Mouse (Mus musculus) forebrain, embryonic 14.5 days (tissue): Measurements from ENCODE around the gene Tmem248. TPM values are rescaled to one million over a fixed set of nuclear protein-coding genes. Genes with fewer than 3 reads are reported as not detected.
A peak's percentile ranks its signal among the peaks of the same experiment; 100 is the strongest.
"Not testable (repeated sequence)": the region's sequence is repeated elsewhere in the genome, so short reads cannot be mapped to it uniquely, and the experiment has no call there.

ENCODE experiments used
- ATAC-seq: fragments of 200-750 bp; cut with Nextera tagmentation; 2 replicates; pipeline ENCODE4 v1.8.0; 2017; ENCODE audit warnings: mild to moderate bottlenecking, moderate library complexity
- DNase-seq: peaks from one replicate; pipeline ENCODE4 v3.0.0-alpha.2; 2015; ENCODE audit warnings: low spot score
- H3K27ac ChIP-seq: fragments of 300-500 bp; sonication (generic); 2 replicates; pipeline ENCODE4 v1.5.1; 2014; ENCODE audit warnings: low read depth, mild to moderate bottlenecking, control low read depth, low read length, moderate library complexity
- H3K27me3 ChIP-seq: fragments of 300-500 bp; sonication (generic); replicated peaks from 2 replicates; pipeline ENCODE4 v1.6.1; 2014; ENCODE audit warnings: low read length, control low read depth, mixed read lengths; ENCODE audit not compliant: control insufficient read depth, insufficient read depth
- H3K36me3 ChIP-seq: fragments of 300-500 bp; sonication (generic); 2 replicates; pipeline ENCODE4 v1.6.1; 2014; ENCODE audit warnings: low read length, control low read depth; ENCODE audit not compliant: control insufficient read depth, insufficient read depth
- H3K4me1 ChIP-seq: fragments of 300-500 bp; sonication (generic); 2 replicates; pipeline ENCODE4 v1.6.1; 2014; ENCODE audit warnings: antibody characterized with exemption, low read length, control low read depth; ENCODE audit not compliant: control insufficient read depth, insufficient read depth
- H3K4me2 ChIP-seq: fragments of 300-500 bp; sonication (generic); 2 replicates; pipeline ENCODE4 v1.6.1; 2014; ENCODE audit warnings: mild to moderate bottlenecking, control low read depth, low read length
- H3K4me3 ChIP-seq: fragments of 300-500 bp; sonication (generic); 2 replicates; pipeline ENCODE4 v1.5.1; 2014; ENCODE audit warnings: low read depth, low read length, control low read depth
- H3K9ac ChIP-seq: fragments of 300-500 bp; sonication (generic); 2 replicates; pipeline ENCODE4 v1.6.1; 2014; ENCODE audit warnings: mild to moderate bottlenecking, low read length, control low read depth, moderate library complexity
- H3K9me3 ChIP-seq: fragments of 300-500 bp; sonication (generic); replicated peaks from 2 replicates; pipeline ENCODE4 v1.6.1; 2016; ENCODE audit warnings: low read length, control low read depth, mixed read lengths; ENCODE audit not compliant: control insufficient read depth
- WGBS: fragments of 180-500 bp; shearing (Covaris S2); extraction: QIAGEN DNeasy Blood & Tissue Kit; methylation state at CpG from one replicate; pipeline ENCODE4 v1.1.7; 2014; 5-methylcytosine and 5-hydroxymethylcytosine counted together
- polyA plus RNA-seq: library from polyadenylated mRNA; unstranded; fragments of >200 nt; fragmentation: Nextera tagmentation; extraction: Ambion mirVana; gene quantifications from 2 replicates; pipeline ENCODE4 v1.2.1, GENCODE M21; 2014

Tmem248 gene
- polyA plus RNA-seq, 1 experiment from 2014 or later: 22.7 TPM

DNA sequence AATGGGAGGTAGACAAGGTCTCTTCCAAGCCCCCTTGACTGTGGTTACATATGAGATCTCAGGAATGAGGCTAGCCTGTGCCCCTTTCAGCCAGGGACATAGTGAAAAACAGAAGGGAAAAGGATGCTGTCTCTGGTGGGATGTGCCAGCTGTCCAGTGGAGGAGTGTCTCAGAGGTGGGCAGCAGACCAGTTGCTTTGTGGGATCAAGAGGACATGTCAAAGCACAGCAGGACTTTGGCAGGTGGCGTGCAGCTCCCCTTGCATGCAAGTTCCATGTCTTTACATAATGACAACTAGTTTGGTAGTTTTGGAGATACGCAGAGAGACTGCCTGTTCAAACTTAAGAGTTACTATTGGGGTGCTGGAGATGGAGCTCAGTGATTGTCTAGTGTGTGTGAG is 23.0 kb downstream of the Tmem248 start:
- H3K27me3 ChIP-seq: no peaks in the 10 kb centered on the region
- WGBS: 96% methylated on average over 2 of the region's 2 CpGs
- ATAC-seq: no peak
- H3K36me3 ChIP-seq: peaks cover 97% of the 10 kb centered on the region
- H3K4me2 ChIP-seq: no peak overlapping the region
- H3K9ac ChIP-seq: no peak overlapping the region
- H3K4me1 ChIP-seq: no peaks in the 10 kb centered on the region
- no peak overlapping the region for H3K27ac ChIP-seq
- H3K9me3 ChIP-seq: no peaks in the 10 kb centered on the region
- no peak for DNase-seq
- no peak overlapping the region for H3K4me3 ChIP-seq

DNA sequence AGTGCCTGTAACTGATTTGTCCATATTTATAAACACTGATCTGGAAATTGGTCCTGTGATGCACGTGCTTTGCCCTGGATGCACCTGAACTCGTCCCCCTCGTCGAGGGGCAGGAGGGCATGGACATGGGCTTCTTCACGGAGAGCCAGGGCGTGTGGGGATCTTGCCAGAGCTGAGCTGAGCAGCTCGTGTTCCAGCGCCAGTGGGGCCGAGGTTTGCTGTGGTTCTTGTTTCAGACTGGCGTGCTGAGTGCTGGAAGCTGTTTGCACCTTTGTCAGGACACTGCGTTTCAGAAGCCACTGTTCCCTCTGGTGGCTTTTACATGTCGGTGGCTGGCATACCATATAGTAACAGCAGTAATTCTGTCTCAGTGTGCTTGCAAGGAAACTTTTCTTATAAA is 24.5 kb downstream of the Tmem248 start:
- Histone ChIP-seq H3K9me3 (no peaks in the 10 kb centered on the region), H3K4me1 (no peaks in the 10 kb centered on the region), H3K9ac (no peak overlapping the region), H3K4me2 (no peak overlapping the region), H3K4me3 (no peak overlapping the region), H3K27ac (no peak overlapping the region), H3K27me3 (no peaks in the 10 kb centered on the region), H3K36me3 (peaks cover 97% of the 10 kb centered on the region)
- DNase-seq: no peak
- ATAC-seq: no peak
- WGBS: 96% methylated on average over 12 of the region's 12 CpGs

DNA sequence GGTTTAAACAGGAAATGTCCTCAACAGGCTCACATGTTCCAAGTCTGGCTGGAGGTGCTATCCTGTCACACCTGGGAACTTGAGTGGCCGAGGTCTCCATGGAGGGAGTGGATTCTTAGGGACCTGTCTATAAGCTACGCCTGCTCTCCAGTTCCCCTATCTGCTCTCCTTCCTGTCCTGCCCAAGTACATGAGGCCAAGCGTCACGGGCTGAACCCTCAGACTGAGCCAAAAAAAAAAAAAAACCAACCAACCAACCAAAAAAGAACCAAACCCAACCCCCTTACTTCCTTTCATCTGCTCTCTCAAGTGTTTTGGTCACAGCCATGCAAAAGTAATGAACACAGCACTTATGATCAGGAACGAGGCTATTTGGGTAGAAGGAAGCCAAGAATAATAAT is 30.9 kb downstream of the Tmem248 start:
- Histone ChIP-seq H3K27me3 (no peaks in the 10 kb centered on the region), H3K4me2 (no peak overlapping the region), H3K36me3 (peaks cover 100% of the 10 kb centered on the region), H3K27ac (no peak overlapping the region), H3K9ac (no peak overlapping the region), H3K9me3 (no peaks in the 10 kb centered on the region), H3K4me3 (no peak overlapping the region), H3K4me1 (no peaks in the 10 kb centered on the region)
- DNase-seq: no peak
- ATAC-seq: no peak
- 88% methylated on average over 5 of the region's 5 CpGs for WGBS

DNA sequence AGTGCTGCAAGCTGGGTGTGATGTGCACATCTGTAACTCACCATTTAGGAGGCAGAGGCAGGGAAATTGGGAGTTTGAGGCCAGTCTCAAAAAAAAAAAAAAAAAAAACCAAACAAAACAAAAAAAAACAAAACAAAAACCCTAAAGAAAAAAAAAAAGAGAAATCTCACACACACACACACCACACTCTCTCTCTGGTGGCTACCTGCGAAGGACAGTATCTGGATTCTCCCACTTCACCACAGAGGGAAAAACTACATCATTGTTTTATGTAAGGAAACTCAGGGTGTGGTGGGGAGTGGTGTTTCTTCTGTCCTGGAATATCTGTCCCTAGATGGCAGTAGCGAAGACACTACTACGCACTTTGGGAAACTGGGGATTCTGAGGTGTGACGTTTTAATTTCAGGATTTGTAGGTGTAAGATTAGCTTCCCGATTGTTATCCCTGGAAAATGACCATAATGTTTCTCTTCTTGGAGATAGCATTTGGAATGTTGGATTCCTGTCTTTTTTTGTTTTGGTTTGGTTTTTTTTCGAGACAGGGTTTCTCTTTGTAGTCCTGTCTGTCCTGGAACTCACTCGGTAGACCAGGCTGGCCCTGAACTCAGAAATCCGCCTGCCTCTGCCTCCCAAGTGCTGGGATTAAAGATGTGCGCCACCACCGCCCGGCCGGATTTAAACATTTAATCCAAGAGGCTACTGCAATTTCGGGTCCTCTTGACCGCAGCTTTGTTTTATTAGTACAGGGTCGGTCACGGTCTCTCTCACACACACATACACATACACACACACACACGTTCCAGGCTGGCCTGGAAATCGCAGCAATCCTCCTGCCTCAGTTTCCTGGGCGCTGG is 37.5 kb downstream of the Tmem248 start:
- WGBS: 22% methylated on average over 19 of the region's 19 CpGs
- H3K27me3 ChIP-seq: no peaks in the 10 kb centered on the region
- H3K9me3 ChIP-seq: no peaks in the 10 kb centered on the region
- peak overlapping the region; percentile 73 for H3K4me3 ChIP-seq
- ATAC-seq (no peak), DNase-seq (peak; percentile 50)
- H3K27ac ChIP-seq: 0 out of 2 replicates have a peak overlapping the region, but pooled peaks have one; percentile 77
- H3K36me3 ChIP-seq: peaks cover 44% of the 10 kb centered on the region
- peaks cover 11% of the 10 kb centered on the region for H3K4me1 ChIP-seq
- peak overlapping the region; percentile 88 for H3K9ac ChIP-seq
- H3K4me2 ChIP-seq: peak overlapping the region; percentile 75

DNA sequence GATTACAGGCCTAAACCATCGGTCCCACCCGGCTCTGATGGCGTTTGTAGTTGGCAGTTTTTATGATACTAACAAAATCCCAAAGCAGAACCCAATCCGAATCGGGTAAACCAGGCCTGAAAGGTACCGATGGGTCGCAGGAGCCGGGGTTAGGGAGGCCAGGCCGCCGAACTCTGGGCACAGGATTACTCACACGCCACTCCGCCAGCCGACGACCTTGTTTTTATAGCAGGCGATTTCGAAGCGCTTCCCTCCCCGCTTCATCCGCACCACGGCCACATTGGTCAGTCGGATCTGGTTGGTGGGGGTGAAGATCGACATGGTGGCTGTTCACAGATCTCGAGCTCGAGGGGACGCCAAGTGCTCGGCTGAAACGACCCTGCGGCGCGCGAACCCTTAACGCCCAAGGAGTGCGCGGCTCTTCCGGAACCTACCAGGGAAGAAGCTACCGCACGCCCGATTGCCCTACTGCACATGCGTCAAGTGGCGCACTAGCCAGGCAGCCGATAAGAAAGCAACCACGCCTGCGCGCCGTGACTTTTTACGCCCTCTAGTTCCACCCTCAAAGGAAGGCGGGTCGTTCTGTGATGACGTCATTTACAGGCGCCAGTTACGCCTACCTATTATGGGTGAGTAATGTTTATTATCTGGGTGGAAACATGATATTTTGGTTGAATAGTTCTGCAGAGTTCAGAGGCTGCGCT is 38.3 kb downstream of the Tmem248 start, which contains the start of the genes Sbds and Tyw1:
Sbds (minus strand) TSS at position 514 of the 704 bp plus-strand sequence.
Tyw1 (plus strand) TSS at position 603 of the 704 bp plus-strand sequence.
- peak; percentile 100 for DNase-seq
- peak within 1 kb of the TSS; percentile 77; the same call in 1 of the 2 replicates for H3K27ac ChIP-seq
- peak within 1 kb of the TSS; percentile 73 for H3K4me3 ChIP-seq
- no peaks in the 10 kb centered on the region for H3K9me3 ChIP-seq
- peak within 1 kb of the TSS; percentile 75 for H3K4me2 ChIP-seq
- H3K36me3 ChIP-seq: peaks cover 36% of the 10 kb centered on the region
- peak; percentile 91 for ATAC-seq
- peaks cover 11% of the 10 kb centered on the region for H3K4me1 ChIP-seq
- H3K9ac ChIP-seq: peak within 1 kb of the TSS; percentile 88
- under 1% methylated on average over 52 of the region's 52 CpGs for WGBS
- no peaks in the 10 kb centered on the region for H3K27me3 ChIP-seq

DNA sequence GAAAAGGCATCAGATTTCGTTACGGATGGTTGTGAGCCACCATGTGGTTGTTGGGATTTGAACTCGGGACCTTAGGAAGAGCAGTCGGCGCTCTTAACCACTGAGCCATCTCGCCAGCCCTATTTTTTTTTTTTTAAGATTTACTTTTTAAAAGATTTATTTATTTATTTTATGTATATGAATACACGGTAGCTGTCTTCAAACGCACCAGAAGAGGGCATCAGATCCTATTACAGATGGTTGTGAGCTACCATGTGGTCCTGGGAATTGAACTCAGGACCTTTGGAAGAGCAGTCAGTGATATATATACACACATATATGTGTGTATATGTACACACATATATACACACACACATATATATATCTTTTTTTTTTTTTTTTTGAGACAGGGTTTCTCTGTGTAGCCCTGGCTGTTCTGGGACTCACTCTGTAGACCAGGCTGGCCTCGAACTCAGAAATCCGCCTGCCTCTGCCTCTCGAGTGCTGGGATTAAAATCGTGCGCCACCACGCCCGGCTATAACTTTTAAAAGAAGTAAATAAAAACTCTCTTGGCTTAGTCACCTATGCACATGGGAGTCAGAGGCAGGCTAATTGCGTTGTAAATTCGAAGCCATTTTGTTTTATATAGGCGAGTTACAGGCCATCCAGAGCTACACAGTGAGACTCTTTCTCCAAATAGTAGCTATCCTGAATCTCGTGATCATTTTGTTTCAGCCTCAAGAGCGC is 39.1 kb downstream of the Tmem248 start:
- Histone ChIP-seq H3K4me3 (peak overlapping the region; percentile 73), H3K36me3 (peaks cover 28% of the 10 kb centered on the region), H3K4me2 (peak overlapping the region; percentile 75), H3K9ac (0 out of 2 replicates have a peak overlapping the region, but pooled peaks have one; percentile 32), H3K4me1 (peaks cover 11% of the 10 kb centered on the region)
- H3K27ac ChIP-seq, H3K9me3 ChIP-seq, DNase-seq, H3K27me3 ChIP-seq: not testable (repeated sequence)
- peak; percentile 1; the same call in 1 of the 2 replicates for ATAC-seq
- 34% methylated on average over 20 of the region's 20 CpGs for WGBS

DNA sequence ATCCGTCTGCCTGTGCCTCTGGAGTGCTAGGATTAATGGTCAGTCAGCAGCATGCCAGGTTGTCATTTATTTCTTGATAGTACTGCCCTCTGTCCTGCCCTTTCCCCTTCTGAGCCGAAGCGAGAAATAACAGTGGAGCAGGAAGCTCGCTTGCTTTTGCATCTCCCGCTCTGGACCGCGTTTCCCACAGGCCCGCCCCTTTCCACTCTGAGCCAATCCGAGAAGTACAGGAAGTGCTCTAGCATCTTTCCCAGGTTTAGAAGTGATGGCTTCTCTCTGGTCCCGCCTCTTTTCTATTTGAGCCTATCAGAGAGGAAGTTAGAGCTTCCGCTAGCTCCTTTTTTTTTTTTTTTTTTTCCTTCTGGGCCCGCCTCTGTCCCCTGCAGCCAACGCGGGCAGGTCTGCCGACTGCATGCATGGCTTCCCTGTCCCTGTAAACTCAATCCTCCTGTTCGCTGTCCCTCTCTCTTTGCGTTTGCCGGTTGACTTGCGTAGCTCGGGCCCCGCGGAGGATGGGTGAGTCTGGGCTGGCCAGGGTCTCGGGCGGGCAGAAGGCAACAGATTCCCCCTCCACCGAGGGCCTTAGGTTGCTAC is 39.9 kb downstream of the Tmem248 start:
- peak overlapping the region; percentile 57 for H3K4me3 ChIP-seq
- H3K4me1 ChIP-seq: peaks cover 11% of the 10 kb centered on the region
- no peaks in the 10 kb centered on the region for H3K9me3 ChIP-seq
- H3K36me3 ChIP-seq: peaks cover 20% of the 10 kb centered on the region
- peak overlapping the region; percentile 74 for H3K4me2 ChIP-seq
- ATAC-seq: peak; percentile 96
- WGBS: under 1% methylated on average over 24 of the region's 25 CpGs
- peak overlapping the region; percentile 81 for H3K9ac ChIP-seq
- peak overlapping the region; percentile 68 for H3K27ac ChIP-seq
- no peaks in the 10 kb centered on the region for H3K27me3 ChIP-seq
- DNase-seq: peak; percentile 100

DNA sequence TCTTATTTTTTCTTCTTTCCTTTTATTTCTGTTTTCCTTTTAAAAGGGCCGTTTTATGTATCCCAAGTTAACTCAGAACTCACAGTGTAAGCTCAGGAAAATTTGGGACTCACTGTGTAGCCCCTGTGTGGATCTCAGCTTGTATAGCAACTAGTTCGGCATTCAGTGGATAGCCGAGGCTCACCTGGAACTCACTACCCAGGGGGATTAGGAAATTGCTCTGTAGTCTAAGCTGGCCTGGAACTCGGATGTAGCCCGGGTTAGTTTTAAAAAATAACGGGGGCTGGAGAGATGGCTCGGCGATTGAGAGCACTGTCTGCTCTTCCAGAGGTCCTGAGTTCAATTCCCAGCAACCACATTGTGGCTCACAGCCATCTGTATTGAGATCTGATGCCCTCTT is 40.4 kb downstream of the Tmem248 start:
- Histone ChIP-seq H3K9me3 (no peaks in the 10 kb centered on the region), H3K9ac (peak overlapping the region; percentile 81), H3K27ac (peak overlapping the region; percentile 68; the same call in 1 of the 2 replicates), H3K4me2 (peak overlapping the region; percentile 74), H3K27me3 (no peaks in the 10 kb centered on the region), H3K4me3 (peak overlapping the region; percentile 57), H3K36me3 (peaks cover 15% of the 10 kb centered on the region), H3K4me1 (peaks cover 11% of the 10 kb centered on the region)
- WGBS: 6% methylated on average over 8 of the region's 8 CpGs
- no peak for ATAC-seq
- no peak for DNase-seq
